Mouse (Mus musculus) brain, embryonic 14.5 days (tissue): ENCODE data around the gene Nfkb1. TPM values are rescaled to one million over a fixed set of nuclear protein-coding genes. Genes with fewer than 3 reads are reported as not detected.

Experiments used
- DNase-seq: peaks from one replicate; pipeline ENCODE4 v3.0.0-alpha.2; 2011; ENCODE audit warnings: low read depth
- CTCF ChIP-seq: fragments of 200-500 bp; IDR thresholded peaks from 2 replicates; pipeline ENCODE4 v1.5.1; 2012; ENCODE audit warnings: inconsistent platforms, mild to moderate bottlenecking, moderate library complexity, borderline replicate concordance; ENCODE audit not compliant: insufficient read depth, insufficient read length; ENCODE audit errors: extremely low read depth
- POLR2A ChIP-seq: fragments of 200-500 bp; IDR thresholded peaks from 2 replicates; pipeline ENCODE4 v1.6.1; 2012; ENCODE audit warnings: mild to moderate bottlenecking, inconsistent platforms, borderline replicate concordance; ENCODE audit not compliant: poor library complexity, insufficient read depth, insufficient read length, severe bottlenecking; ENCODE audit errors: extremely low read depth
- polyA plus RNA-seq: library from polyadenylated mRNA; depleted of rRNA; stranded (reverse); fragments of >200 nt; gene quantifications from 2 replicates; pipeline ENCODE4 v1.2.3, GENCODE M21; 2012

Nfkb1 gene
- polyA plus RNA-seq, 1 experiment: 25.5 TPM

DNA sequence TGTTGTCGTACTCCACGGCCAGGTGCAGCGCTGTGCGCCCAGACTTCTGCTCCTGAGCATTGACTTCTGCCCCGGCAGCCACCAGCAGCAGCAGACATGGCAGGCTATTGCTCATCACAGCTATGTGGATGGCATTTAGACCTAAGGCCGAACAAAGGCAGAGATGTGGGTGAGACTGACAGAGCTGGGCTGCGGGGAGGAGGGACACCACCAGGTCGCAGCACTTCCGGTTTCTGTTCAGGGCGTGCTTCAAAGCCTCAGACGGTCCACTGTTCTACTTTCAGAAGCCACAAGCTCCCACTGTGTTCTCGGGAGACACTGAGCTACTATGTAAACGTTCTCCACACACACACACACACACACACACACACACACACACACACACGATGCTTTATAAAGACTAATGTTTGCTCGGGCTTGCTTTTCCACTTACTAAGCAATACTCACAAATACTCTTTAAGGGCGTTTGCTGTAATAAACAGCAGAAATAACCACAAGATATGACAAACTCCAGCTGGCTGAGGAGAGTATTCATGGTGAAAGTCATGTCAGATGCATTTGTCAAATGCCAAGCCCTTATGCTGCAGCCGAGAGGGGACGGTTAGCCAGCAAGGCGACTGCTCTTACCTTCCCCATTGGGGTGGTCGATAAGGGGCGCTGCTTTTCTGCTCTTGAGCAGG is 97.0 kb downstream of the Nfkb1 start:
- TF ChIP-seq CTCF: no peak
- no peak for DNase-seq

DNA sequence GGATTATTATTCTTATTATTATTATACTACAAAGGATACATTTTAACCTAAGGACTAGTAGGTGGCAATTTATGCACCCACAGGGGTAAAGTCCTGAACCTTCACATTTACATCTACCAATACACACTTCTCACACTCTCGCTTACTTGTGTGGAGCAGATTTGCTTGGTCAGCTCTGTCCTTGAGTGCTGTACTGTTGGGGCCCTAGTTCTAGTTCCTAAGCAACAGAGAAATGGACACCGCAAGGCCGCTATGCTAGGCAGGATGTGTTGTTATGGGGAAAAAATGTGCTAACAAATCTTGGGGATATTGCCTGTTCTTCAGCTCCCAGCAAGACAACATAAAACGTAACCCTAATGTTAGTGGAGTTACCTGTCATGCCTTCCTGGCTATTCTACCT is 99.3 kb downstream of the Nfkb1 start:
- TF ChIP-seq POLR2A (no peak), CTCF (no peak)

DNA sequence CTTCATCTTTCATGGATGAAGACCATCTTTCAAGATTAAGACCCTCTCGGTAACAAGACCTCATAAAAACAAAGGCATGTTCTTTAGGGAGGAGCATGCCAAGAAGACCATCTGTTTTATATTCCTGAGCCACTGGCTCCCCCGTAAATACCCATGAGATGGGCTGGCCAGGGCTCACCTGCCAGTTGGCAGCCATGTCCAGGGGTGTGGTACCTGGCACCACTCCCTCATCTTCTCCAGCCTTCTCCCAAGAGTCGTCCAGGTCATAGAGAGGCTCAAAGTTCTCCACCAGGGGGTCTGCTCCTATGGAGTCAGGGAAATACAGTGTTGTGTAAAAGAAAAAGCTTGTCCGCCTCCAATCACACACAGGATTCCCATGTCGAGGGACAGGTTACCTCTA is 100.0 kb downstream of the Nfkb1 start:
- DNase-seq: no peak
- TF ChIP-seq CTCF (no peak), POLR2A (no peak)

More for the DNA sequence above, 99.3 kb downstream of the Nfkb1 start:
- peak; percentile 40 for DNase-seq

DNA sequence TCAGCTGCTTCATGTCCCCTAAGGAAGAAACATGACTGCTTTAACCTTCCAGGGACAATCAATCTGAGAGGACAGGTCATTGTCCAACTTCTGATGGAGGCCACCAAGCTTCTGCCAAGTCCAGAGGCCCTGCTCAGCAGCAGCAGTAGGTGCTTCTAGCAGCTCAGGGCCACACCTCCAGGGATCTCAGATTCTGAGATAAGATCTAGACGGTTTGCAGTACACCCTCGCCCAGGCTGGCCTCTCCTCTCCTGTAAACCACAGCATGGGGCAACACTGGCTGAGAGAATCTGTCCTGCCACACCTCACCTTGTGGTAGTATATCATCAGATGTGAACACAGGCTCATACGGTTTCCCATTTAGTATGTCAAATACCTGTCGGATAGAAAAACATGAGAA is 100.9 kb downstream of the Nfkb1 start:
- no peak for DNase-seq
- no peak for TF ChIP-seq CTCF
- TF ChIP-seq POLR2A: no peak

DNA sequence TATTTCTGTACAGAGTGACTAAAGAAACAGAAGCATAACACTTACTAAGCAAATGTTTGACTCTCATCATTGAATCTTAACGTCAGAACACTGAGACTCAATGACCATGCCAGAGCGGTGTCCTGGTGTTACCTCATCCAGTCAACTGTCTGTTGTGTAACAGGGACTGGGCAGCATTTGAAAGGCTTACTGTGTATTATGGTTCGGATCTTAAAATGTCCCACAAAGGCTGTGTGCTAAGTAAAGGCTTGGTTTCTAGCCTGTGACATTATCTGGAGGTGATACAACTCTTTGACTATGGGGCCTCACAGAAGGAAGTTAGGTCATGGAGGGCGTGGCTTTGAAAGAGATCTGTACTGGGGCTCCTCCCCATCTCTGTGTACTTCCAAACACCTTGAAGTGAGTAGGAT is 104.9 kb downstream of the Nfkb1 start:
- no peak for DNase-seq
- TF ChIP-seq POLR2A: no peak
- TF ChIP-seq CTCF: no peak

DNA sequence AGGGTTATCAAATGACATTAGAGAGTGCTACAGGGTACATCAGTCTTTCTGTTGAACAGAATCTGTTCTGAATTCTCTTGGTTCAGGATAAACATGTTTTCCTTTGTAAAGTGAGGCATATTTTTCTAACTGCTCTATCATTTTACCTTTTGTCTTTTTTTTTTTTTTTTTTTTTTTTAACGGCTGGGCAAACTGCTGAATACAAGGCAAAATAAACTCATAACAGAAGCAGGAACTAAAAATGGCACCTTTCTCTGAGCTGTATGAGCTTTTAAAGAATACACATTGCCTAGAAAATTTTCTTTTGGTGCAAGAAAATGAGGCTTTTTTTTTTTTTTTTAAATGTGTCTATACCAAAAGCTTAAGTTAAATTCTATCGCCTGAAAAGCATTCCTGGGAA is 105.3 kb downstream of the Nfkb1 start:
- DNase-seq: no peak
- no peak for TF ChIP-seq CTCF
- TF ChIP-seq POLR2A: no peak

DNA sequence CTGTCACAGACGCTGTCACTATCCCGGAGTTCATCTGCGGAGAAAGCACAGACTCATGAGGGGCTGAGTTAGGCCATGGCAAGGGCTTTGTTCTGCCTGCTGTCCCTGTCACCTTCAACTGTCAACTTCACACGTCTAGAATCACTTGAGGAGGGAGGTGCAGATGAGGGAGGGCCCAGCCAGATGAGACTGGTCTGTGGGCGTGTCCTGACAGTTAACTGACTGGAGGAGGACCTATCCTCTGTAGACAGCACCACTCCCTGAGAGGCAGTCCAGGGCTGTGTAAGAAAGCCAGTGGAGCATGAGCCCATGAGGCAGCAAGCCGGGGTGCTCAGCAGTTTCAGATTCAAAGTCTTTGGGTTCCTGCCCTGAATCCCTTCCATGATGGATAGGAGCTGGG is 105.9 kb downstream of the Nfkb1 start:
- TF ChIP-seq CTCF (no peak), POLR2A (no peak)
- DNase-seq: peak; percentile 48

DNA sequence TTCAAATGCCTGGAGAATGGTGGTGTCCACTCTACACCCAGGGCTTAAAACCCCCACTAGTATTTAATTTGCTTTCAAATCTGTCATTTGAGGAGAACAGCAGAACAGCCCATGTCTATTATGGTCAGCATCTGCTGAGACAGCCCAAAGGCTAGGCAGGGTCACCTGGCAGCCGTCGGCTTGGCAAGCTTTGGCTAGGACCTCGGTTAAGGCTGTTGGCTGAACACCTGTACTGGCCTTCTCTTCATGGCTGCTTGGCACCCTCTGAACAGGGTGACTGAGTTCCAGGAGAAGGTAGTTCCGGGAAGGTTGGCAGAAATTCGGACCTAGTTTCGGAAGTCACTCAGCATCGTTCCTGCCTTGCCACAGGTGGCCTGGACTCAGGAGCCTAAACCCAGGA is 109.1 kb downstream of the Nfkb1 start:
- DNase-seq: no peak
- TF ChIP-seq POLR2A (no peak), CTCF (no peak)

DNA sequence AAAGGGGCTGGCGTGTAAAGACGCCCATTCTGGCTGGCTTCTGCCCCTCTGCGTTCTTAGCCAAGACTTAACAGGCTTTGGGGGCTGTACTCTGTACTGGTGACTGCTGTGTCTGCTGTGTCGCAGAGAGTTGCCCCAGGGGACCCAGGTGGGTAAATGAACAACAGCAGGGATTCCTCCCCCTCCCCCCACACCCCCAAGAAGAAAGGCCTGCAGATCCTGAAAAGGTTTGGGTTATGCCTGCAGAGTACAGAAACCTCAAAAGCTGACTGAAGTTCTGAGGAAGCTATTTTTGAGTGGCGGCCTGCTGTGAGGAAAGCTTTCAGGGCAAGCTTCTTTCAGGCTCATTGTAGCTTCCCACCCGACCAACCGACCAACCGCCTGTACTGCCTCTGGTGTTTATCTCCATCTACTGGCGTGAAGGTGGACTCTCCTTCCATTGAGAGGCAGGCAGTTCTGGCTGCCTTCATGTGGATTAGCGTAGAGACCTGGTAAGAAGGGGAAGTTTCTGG is 109.7 kb downstream of the Nfkb1 start:
- DNase-seq: peak; percentile 87
- no peak for TF ChIP-seq POLR2A
- peak; percentile 63; the same call in 1 of the 2 replicates for TF ChIP-seq CTCF

DNA sequence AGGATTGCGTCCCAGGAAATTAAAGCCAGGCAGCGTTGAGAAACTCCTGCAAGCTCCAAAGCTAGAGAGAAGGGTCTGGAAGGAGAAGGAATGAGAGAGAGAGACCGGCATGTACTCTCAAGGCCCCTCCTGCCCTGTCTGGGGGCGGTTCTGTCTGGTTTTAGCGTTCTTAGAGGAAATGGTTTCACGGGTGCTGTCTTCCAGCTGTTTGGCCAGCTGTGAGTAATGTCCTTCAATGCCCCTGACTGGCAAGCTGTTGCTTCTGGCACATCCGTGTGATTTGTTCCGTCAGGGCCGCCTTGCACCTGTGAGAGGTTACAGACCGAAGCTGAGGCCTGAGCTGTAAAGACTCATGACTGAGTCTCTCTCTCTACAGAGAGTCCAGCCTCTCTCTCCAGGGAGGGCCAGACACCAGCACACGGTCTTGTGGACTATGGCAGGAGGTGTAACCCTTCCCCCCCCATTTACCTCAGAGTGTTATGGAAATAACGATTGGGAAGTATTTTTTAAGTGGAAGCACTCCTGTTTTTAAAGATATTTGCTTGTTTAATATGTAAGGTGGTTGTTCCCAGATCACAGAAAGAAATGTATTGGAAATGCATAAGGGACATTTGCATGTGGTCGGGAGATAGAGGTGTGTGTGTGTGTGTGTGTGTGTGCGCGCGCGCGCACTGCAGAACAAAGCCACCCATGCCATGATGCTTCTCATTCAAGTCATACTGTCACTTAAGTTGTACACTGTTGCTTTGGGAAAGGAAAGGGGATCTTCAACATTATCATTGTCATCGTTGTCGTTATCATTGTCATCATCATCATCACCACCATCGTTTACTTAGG is 110.7 kb downstream of the Nfkb1 start:
- DNase-seq: no peak
- TF ChIP-seq CTCF: no peak
- TF ChIP-seq POLR2A: no peak

DNA sequence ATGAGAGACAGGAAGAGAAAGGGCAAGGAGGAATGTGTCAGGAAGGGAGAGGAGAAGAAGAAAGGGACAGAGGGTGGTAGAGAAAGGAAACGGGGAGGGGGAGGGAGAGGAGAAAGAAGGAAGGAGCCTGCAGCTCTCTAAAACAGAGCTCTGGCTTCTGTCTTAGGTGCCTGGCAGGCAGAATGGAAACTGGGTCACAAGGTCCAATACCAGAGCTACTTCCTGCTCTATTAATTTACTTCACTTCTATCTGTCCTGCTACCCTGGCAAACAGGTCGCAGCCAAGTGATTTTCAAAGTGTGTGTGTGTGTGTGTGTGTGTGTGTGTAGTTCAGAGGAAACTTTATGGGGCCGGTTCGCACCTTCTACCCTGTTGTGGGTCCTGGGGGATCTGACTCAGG is 112.2 kb downstream of the Nfkb1 start:
- TF ChIP-seq POLR2A: no peak
- TF ChIP-seq CTCF: no peak
- DNase-seq: no peak

DNA sequence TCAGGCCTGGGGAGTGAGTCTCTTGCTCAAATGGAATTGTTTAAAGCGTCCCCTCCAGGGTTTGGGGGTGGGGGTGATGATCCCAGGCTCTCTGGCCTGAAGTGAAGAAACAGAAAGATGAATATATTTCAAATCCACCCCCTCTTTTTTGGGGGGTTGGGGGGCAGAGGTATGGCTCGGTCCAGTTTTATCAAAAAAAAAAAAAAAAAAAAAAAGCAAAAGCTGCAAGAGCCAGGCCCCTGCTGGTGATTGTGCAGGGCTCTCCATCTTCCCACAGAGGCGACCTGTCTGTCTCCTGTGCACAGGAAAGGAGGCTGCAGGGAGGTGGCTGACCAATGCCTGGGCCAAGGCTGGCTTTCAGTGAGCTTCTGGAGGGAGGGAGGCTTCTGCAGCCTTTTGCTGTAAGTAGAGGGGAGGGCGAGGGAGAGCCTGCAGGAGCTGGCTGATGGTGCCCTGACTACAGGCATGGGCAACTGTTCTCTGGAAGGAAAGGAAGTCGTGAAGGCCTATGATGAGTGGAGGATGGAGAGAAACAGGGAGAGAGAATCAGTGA is 112.7 kb downstream of the Nfkb1 start:
- DNase-seq: no peak
- TF ChIP-seq POLR2A (no peak), CTCF (no peak)

DNA sequence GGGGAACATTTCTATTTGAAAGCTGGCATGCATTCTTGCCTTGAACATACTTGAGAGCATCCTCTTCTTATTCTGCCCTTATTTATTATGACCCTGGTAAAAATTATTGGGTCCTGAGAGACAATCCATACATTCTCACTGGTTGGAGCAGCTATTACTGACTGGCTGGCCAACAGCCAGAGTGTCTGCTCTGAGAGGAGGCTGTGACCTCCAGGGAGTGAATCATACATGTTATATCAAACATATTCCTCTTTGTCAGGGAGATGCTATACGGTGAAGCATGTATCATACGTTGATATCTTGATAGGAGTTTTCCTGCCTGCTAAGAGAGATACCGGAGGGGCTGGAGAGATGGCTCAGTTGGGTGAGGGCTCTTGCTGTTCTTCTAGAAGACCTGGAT is 116.2 kb downstream of the Nfkb1 start:
- TF ChIP-seq CTCF (no peak), POLR2A (no peak)
- DNase-seq: no peak
